Mouse (Mus musculus): Measurements from ENCODE around the gene 1810049J17Rik. TPM values are rescaled to one million over a fixed set of nuclear protein-coding genes. Genes with fewer than 3 reads are reported as not detected.

1810049J17Rik gene
- total RNA-seq, 2 experiments from 2014 or later, result not detected

Other genes starting within 250 kb of the 1810049J17Rik start
- 100 to 1,000 TPM; 227 to 235 TPM for gene Zfr, start 204.1 kb downstream of the 1810049J17Rik start, total RNA-seq (2021)
- gene Mtmr12, start 116.9 kb downstream of the 1810049J17Rik start, total RNA-seq (2021), result 10 to 100 TPM; 15.5 to 16.1 TPM
- gene Golph3, start 449 bp downstream of the 1810049J17Rik start, total RNA-seq (2021), result 10 to 100 TPM; 62.9 to 67.9 TPM

All from left cerebral cortex, postnatal 4 days (tissue).